Mouse (Mus musculus): ENCODE results near the gene Ssbp3.

Gene Ssbp3

DNA sequence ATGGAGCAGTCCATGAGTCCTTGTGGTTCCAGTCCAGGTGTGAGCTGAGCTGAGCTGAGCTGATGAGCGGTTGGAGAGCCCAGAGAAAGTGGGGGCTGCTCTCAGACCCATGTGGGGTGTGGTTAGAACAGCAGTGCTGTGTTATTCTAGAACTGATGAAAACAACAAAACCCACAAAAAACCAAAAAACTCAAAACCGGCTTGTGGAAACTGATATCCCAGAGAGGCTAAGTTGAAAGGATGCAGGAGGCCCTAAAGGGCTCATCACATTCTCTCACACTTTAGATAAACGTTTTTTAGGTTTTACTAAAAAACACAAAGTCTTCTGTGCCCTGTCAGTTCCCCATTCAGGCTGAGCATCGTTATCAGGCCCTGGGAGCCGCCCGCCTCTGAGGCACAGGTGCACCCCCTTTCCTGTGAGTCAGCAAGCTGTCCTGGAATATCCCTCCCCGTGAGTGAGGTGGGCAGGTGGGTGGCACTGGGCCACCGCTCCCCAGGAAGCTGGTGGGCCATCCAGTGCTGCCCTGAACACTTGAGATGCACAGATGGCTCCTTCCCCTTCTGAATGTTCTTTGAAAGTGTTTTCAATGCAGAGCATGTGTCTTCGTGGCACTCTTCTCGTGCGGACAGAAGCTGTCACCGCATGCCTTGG is 24.6 kb downstream of the Ssbp3 start:
- DNase-seq (ENCODE audit: low spot score in 2 of 2): peak; percentile 37

DNA sequence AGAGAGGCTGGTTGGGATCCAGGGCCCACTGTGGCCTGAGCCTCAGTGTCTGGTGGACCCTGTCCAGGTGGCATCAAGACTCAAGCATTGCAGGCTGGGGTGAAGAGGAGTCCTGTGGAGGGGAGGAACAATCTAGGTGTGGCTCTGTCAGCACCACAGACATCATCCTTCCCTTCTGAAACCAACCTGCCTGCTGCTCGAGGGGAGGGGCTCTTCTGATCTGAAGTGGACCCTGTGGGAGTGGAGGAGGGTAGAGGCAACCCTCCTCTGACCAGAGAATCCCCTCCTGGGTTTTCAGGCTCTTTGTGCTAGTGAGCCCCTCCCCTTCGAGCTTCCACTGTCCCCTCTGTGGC is 25.1 kb downstream of the Ssbp3 start:
- DNase-seq (ENCODE audit: low spot score in 2 of 2): no peak

DNA sequence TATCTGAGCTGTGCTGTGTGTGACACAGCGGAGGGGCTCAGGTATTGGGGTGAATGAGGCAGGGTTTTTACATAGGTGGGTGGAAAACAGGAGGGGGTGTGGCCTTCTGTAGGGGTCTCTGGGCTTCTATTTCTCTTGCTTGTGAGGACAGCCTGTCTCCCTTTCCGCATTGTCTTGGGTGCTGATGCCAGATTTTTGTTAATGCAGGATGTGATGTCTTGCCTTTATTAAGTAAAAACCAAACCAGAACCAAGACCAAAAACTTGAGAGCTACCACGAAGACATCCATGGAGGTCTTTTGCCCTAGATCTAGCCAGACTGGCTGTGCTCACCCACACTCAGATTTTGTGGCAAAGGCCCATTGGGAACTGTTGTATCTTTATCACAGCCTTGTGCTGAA is 25.5 kb downstream of the Ssbp3 start:
- no peak for DNase-seq (ENCODE audit: low spot score in 2 of 2)

DNA sequence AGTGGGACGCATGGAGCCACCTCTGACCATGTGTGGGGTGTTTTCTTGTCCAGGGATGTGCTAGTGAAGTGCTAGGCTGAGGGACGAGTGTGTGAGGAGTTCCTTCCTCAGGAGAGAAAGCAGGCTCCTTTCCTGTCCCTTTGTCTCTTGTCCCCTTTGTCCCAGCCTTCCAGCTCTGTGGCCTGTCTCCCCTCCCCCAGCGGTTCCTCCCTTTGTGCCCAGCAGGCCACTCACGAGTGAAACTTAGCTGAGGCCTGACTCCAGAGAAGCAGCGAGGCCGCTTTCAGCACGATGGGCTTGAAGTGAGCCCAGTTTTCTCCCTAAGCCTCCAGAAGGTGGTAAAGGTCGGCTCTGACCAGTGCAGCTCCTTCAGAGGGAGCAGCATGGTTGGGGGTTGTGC is 26.2 kb downstream of the Ssbp3 start:
- no peak for DNase-seq (ENCODE audit: low spot score in 2 of 2)

DNA sequence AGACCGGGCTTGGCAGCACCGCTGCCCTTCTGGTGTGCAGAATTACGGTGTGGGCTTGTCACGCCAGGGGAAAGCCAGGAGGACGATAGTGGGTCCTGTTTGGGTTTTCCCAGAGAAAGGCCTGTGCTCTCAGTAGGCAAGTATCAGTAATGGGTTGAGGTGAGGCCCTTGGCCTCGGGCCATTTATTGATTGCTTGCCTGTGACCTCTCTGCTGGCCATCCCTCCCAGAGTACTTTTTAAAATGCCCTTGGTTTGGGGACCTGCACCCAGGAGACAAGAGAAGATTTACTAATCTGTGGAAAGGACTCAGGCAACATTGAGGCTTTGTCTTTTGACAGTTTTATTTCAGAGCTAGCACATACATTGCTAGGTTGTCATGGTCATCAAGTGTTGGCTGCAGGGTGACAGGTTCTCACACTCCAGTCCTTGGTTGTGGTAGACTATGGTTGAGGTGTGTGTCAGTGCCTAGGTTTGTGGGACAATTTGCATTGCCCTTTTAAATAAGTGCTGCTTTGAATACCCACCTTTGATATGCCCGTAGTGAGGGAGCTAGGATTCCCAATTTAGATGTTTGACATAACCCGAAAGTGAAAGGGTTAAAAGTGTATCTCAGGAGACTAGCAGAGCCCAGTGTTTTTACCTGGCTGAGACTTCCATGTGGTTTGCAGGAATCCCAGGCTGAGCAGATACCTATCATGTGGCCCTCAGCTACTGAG is 28.2 kb downstream of the Ssbp3 start:
- DNase-seq (ENCODE audit: low spot score in 2 of 2): no peak

DNA sequence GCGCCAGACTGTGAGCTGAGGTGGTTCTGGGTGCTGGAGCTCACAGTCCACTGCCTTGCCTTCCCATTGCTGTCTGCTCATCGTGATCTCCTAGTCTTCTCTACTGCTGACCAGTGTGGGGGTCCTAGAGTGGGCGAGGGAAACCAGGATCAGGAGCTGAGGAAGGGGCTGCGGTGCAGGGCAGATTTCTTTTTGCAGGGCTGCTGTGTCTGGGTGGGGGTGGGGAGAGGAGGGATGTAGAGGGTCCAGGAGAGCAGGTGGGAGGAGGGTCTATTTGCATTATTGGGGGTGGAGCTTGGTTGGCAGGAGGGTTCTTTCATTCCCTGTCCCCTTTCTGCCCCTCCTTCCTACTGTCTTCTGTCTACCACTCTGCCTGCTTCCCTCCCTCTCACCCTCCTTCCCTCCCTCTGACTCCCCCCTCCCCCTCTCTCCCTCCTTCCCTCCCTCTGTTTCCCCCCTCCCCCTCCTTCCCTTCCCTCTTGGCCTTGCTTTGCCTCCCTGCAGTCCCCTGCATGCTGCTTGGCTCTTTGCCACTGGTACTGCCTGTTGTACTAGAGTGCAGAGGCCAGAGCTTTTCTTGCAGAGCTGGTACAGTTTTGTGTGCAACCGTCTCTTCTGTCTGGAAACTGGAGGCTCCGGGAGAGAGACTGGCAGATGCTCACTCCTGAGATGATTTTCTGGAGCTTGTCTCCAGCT is 28.9 kb downstream of the Ssbp3 start:
- DNase-seq (ENCODE audit: low spot score in 2 of 2): no peak

DNA sequence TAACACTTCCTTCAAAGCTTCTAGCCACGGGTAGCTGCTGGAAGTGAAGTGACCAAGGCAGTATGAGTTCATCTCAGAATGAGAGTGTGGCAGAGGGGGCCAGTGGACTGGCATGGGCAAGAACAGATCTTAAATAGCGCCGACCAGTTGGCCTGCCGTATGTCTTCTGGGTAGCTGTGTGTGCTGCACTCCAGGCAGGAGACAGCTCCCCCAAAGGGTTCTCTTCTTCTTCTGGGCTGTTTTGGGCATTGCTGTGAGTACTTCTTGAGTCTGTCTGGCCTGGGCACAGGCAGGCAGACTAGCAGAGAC is 29.4 kb downstream of the Ssbp3 start:
- no peak for DNase-seq (ENCODE audit: low spot score in 2 of 2)

DNA sequence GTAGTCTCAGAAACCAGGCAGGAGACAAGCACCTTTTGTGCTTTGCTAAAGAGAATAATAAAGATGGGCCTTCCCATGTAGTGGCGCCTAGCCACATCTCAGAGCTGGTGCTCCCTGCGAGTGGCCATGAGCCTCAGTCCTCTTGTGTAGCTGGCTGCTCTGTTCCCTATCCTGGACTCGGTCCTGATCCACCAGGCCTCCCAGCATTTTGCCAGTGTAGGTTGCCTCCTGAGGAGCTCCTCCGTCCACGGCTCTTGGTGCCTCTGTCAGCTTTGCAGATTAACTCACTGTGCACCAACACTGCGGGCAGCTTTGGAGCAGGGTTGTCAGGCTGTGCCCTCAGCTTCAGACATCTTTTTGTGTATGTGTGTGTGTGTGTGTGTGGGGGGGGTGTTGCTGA is 30.4 kb downstream of the Ssbp3 start:
- DNase-seq (ENCODE audit: low spot score in 2 of 2): no peak

DNA sequence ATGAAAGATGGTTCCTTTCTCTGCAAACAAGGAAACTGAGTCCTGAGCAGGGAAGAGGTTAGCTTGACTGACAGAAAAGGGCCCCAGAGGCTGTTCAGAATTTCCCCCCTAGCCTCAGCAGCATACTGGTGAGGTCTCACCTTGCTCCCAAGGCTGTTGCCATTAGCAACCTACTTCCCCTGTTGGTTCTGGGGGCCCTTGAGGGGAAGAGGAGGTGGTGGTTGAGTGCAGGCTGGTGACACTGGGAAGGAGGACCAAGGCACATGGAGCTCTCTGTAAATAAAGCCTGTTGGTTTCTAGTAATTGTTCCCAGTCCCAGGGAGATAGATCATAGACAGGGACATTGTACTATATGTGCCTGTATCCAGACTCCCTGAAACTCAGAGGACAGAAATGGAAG is 31.0 kb downstream of the Ssbp3 start:
- DNase-seq (ENCODE audit: low spot score in 2 of 2): peak; percentile 39 to 47

DNA sequence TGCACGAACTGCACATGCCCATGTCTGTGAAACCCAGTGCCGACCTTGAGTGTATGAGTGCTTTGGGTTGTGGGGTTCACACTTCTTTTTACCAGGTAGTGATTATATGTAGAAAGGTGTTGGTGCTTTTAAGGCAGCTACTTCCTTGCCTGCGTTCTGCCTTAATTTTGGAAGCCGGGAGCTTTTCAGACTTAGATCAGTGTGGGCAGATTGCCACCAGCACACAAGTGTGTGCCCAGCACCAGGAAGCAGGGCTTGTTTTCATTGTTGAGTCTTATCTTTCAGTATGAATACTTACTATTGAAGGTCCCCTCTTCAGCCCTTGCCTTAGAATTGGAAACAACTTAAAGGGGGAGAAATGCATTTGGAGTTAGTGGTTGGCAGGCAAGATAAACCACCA is 32.0 kb downstream of the Ssbp3 start:
- no peak for DNase-seq (ENCODE audit: low spot score in 2 of 2)

DNA sequence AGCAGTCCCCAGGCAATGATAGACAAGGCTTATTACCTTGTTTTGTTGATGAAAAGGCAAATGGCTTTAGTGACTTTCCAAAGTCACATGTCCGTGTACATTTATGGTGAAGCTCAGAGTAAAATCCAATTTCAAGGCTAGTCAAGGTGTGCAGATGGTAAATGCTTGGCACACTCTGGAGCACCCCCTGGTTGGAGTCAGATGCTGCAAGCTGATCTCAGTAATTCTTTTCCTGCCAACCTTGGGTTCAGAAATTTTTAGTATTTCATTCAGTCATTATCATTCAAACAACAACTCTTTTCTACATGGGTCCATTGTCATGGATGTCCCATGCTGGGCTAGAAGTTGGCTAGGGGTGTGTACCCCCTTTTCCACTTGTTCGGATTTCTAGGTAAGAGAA is 33.1 kb downstream of the Ssbp3 start:
- DNase-seq (ENCODE audit: low spot score in 2 of 2): no peak

DNA sequence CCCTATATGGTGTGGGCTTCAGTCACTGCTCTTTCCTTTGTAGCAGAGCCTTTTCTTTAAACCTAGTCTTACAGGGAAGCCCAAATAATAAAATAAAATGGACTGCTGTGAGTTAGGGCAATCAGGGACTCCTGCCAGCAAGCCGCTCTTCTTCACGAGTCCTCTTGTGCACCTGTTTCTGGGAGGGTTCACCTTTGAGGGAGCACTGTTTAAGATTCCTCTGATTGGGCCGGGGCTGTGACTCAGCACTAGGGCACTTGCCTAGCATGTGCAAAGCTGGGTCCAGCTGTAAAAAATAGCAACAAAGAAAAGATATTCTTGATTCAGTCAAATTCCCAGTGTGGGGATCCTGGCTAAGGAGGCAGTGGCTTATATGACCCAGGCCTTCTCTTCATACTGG is 34.4 kb downstream of the Ssbp3 start:
- no peak for DNase-seq (ENCODE audit: low spot score in 2 of 2)

DNA sequence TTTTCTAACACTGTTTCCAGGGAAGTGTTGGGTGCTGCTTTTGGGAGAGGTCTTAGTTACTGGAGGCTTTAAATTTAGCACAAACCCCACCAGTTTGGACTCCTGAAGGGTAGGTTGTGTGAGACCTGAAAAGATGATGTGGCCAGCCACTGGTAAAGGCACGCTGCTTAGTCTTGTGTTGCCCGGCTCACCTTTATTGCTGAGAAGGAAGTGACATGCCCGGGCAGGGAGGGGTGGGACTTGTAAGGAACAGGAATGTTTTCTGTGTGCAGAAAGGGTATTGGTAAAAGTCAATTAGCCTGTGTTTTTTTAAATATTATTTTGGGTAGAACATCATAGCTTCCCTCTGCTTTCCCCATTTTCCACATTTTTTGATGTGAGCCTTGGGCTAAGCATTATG is 37.2 kb downstream of the Ssbp3 start:
- no peak for DNase-seq (ENCODE audit: low spot score in 2 of 2)

DNA sequence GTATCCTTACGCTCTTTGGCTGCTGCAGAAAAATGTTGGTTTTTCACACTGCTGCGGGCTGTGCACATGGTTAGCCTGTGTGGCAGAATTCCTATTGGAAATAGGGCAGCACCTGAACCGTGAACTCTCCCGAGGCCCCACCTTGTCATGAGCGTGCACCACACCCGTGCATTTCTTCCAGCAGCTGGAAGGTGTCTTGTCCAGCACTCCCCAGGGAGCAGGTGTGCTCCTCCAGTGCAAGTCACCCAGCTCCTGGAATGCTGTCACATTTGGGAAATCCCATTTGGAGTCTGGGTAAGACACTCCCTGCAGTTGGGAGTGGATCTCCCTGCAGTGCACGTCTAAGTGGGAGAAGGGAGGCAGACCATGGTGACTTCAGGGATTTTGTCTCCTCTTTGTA is 38.0 kb downstream of the Ssbp3 start:
- no peak for DNase-seq (ENCODE audit: low spot score in 2 of 2)

DNA sequence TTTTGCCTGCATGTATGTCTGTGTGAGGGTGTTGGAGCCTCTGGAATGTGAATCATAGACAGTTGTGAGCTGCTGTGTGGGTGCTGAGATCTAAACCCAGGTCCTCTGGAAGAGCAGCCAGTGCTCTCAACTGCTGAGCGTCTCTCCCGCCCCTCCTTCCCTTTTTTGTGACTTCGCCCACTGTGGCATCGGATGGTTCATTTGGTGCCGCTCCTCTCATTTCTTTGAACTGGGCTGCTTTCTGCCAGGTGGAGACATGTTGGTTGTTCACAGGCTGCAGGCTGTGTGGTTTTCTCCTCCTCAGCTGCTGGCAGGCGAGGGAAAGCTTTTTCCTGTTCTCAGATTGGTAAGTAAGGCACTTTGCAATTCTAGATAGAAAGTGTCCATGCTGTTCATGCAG is 38.7 kb downstream of the Ssbp3 start:
- DNase-seq (ENCODE audit: low spot score in 2 of 2): peak; percentile 18 to 42

DNA sequence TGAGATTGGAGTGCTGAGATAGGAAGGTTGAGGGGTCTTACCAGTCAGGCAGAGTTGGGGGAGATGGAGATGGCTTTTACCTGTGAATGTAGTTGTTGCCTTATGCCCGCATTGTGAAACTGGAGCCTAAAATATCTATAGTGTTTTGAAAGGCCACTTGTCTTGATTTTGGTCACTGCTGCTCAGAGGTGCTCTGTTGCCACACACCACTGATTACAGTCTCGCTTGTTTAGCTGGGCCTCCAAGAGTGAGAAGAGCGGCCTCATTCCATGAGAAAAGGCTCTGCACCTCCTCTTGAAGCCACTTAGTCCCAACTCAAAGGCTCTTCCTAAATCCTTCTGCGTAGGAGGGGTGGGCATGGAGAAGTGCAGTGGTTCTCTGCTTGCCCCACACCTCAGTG is 40.3 kb downstream of the Ssbp3 start:
- DNase-seq (ENCODE audit: low spot score in 2 of 2): no peak

DNA sequence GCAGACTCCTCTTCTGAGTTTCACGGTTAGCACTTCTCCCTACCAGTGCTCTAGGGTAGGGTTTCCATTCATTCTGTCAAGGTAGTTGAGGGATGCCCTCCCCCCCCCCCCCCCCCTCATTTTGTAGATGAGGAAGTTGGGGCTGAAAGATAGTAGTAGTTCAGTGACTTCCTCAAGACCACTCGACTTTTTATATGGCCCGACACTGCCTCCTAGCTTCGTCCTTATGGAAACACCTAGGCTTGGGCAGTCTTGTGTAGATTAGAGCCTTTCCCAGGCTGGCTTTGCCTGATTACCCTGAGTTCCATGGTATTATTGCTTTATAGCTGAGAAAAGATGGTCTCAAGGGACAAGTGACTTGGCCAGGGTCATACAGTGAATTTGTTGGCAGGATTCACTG is 41.0 kb downstream of the Ssbp3 start:
- no peak for DNase-seq (ENCODE audit: low spot score in 2 of 2)

DNA sequence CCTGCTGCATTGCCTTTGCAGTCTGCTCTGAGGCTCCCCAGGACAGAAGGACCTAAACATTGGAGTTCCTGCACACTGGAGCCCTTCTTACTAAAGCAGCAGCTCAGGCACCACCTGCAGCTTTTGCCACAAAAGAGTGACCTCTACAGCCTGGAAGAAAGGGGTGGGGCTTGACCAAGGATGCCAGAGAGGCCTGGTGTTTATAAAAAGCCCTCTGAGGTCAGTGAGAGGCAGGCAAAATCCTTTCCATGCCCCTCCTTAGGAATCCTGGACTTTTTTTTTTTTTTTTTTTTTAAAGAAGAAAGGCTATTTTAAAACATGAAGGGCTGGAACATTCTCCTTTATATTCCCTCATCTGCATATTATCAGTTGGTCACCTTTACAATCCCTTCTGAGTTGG is 42.7 kb downstream of the Ssbp3 start:
- DNase-seq (ENCODE audit: low spot score in 2 of 2): no peak

DNA sequence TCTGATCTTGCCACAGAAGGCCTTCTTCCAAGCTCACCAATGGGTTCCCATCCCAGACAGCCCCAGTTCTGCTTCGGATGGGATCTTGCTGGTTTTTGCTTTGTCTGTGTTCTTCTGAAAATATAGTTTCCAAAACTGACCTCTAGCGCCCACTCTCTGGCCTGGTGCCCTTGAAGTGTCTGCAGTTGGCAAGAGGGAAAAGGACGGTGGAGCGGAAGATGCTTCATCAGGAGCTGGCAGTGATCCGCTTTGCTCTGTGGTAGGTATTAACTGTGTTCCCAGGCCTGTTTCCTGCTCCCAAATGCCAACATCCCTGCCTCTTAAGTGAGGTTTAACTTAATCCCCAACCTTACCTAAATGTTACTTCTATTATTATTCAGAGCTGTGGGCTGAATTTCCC is 43.3 kb downstream of the Ssbp3 start:
- DNase-seq (ENCODE audit: low spot score in 2 of 2): no peak

DNA sequence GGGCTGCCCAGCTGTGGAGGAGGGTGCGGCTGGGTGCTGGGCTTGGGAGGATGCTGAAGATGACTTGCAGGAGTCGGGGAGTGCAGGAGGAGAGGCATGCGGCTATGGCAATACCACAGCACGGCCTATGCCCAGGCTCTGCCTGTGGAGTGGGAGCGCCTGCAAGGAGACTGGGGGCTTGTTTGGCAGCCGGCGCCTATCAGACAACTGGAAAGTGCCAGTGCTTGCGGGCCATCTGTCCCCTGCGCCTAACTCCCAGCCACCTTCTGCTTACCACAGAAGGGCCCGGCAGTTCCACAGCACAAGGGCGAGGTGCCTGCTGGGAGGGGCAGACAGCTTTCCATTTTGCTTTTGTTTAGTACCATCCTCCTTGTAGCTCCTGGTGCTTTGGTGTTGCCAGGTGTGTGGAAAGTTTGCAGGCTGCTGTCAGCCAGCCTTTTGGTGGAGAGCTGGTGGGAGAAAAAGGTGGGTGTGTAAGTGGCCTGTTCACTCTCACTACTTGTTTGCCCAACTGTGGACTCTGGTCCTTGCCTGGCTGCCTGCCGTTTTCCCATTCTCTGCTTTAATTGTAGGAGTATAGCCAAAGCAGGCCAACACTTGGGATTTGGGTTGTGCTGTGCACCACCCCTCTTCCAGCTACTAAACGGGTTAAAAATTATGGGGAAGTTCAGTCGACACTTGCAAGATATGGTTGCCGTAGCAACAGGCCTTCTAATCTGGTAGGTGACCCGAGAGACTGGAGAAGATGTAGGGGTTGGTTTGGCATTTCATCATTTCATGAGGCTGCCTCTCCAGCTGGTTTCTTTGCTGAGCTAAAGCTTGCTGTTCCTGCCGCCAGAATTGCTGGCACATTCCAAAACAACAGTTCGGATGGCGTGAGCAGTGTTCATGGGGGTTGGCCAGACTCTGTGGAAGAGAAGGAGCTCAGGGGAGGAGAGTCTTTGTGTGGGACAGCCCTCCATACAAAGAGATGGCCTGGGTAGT is 45.5 kb downstream of the Ssbp3 start:
- DNase-seq (ENCODE audit: low spot score in 2 of 2): no peak

DNA sequence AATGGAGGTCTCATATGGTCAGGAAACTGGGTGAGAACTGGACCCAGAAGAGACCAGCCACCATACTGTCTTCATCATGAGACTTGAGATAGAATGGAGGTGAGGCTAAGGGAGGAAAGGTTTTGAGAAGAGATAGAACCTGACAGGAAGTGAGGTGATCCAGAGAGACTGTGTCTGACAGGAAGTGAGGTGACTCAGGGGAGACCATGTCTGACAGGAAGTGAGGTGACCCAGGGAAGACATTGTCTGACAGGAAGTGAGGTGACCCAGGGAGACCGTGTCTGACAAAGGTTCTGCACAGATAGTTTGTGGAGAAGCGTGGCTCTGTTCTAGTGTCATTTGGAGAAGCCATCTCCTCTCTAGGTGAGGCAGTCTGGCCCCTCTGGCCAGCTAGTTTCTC is 47.6 kb downstream of the Ssbp3 start:
- no peak for DNase-seq (ENCODE audit: low spot score in 2 of 2)

DNA sequence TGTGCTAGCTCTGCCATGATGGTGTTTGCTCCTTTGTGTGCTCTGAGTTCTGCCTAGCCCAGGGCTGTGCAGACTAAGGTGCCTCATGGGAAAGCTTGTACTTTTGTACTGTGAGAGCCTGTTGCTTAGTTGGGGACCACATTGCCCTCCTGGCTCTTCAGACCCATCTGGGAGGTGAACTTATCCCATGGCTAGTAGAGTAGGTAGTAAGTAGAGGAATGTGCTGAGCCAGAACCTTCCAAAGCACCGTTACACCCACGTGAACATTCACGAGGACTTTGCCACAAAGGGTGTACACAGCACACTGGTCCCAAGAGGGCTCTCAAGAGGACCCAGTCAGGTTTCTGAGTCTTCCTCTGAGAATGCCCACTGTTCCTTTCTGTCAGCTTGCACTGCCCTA is 48.1 kb downstream of the Ssbp3 start:
- no peak for DNase-seq (ENCODE audit: low spot score in 2 of 2)

All from thymus, postnatal 10 days (tissue).